In the genomic region with DNA sequence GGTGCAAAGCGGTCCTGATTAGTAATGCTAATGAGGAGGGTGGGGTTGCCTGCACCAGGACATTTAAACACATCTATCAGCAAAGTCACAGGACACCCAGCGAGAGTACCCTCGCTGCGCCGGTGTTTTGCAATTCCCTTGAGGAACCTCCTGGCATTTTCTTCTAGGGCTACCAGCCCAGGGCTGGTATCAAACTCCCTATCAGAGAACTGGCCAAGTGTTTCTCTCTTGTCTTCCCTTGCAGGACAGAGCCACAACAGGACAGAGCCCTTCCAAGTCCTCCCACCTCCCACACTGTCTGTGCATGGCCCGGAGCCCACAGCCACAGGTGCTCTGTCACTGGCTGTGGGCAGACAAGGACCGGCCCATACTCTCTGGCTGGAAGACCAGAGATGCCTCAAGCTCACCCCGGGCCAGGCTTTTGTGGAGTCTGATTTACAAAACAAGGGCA, we compare ENCODE assay signal across 8 mouse cellular contexts. TPM values are rescaled to one million over a fixed set of nuclear protein-coding genes. Genes with fewer than 3 reads are reported as not detected.
DNase-seq lines count a peak whose midpoint lies in the region; ATAC-seq and TF ChIP-seq lines count a peak whose summit lies in the region.

No protein-coding gene starts in this region.

- 3% methylated on average over 8 of the region's 8 CpGs for WGBS in forebrain, embryonic 15.5 days
- under 1% methylated on average over 8 of the region's 8 CpGs for WGBS in liver, embryonic 11.5 days
- 22% methylated on average over 8 of the region's 8 CpGs for WGBS in olfactory bulb, adult 2 months

- no peak for TF ChIP-seq CTCF in olfactory bulb, adult 2 months (IDR thresholded peaks at IDR 0.05; ENCODE audit: insufficient read depth, low read depth, low read length)

- intact Hi-C loops in gastrocnemius, postnatal 36 days (cut with DNase I): no loop called here

- ATAC-seq in forebrain, embryonic 15.5 days (replicated peaks): no peak
- ATAC-seq in liver, embryonic 11.5 days (replicated peaks; ENCODE audit: low FRiP score): no peak

- DNase-seq in gastrocnemius, adult 18-20 months (ENCODE audit: low spot score): peak; percentile 28
- no peak for DNase-seq in gastrocnemius, postnatal 36 days
- peak; percentile 90 for DNase-seq in ES-CJ7 (ENCODE audit: low read depth, low spot score)
- DNase-seq in liver, embryonic 11.5 days (ENCODE audit: low spot score): no peak
- no peak for DNase-seq in right cerebral cortex, postnatal 36 days (ENCODE audit: low spot score in 2 of 2)
- no peak for DNase-seq in cerebellum, adult 8-10 months

- no peaks in the 10 kb centered on the region for H3K36me3 ChIP-seq in forebrain, embryonic 15.5 days
- H3K36me3 ChIP-seq in liver, embryonic 11.5 days (ENCODE audit: control insufficient read depth, insufficient read depth, low read length): no peaks in the 10 kb centered on the region

- peak overlapping the region; percentile 65 for H3K4me3 ChIP-seq in forebrain, embryonic 15.5 days
- H3K4me3 ChIP-seq in liver, embryonic 11.5 days (ENCODE audit: low read depth, low read length): peak overlapping the region; percentile 62
- H3K4me3 ChIP-seq in olfactory bulb, adult 2 months (ENCODE audit: insufficient read depth, low read depth, low read length): peak overlapping the region; percentile 57

- H3K9me3 ChIP-seq in forebrain, embryonic 15.5 days: no peaks in the 10 kb centered on the region
- H3K9me3 ChIP-seq in liver, embryonic 11.5 days (ENCODE audit: control insufficient read depth, low read length): no peaks in the 10 kb centered on the region

- no peak overlapping the region for H3K27ac ChIP-seq in forebrain, embryonic 15.5 days (replicated peaks)
- peak overlapping the region; percentile 26; the same call in 1 of the 2 replicates for H3K27ac ChIP-seq in liver, embryonic 11.5 days (ENCODE audit: low read depth, low read length)
- H3K27ac ChIP-seq in olfactory bulb, adult 2 months (ENCODE audit: insufficient read depth, low read depth, low read length): no peak overlapping the region

- peak overlapping the region; percentile 88 for H3K4me2 ChIP-seq in forebrain, embryonic 15.5 days (replicated peaks)
- H3K4me2 ChIP-seq in liver, embryonic 11.5 days: peak overlapping the region; percentile 95

- H3K9ac ChIP-seq in forebrain, embryonic 15.5 days (replicated peaks): peak overlapping the region; percentile 70; the same call in 1 of the 2 replicates
- peak overlapping the region; percentile 64 for H3K9ac ChIP-seq in liver, embryonic 11.5 days (ENCODE audit: low read depth, low read length)

- peaks cover 27% of the 10 kb centered on the region for H3K4me1 ChIP-seq in forebrain, embryonic 15.5 days
- H3K4me1 ChIP-seq in liver, embryonic 11.5 days (replicated peaks; ENCODE audit: control insufficient read depth, insufficient read depth, low read length): peaks cover 42% of the 10 kb centered on the region
- H3K4me1 ChIP-seq in olfactory bulb, adult 2 months (ENCODE audit: control insufficient read depth, insufficient read depth, low read length): peaks cover 29% of the 10 kb centered on the region

- no peaks in the 10 kb centered on the region for H3K27me3 ChIP-seq in forebrain, embryonic 15.5 days
- peaks cover 27% of the 10 kb centered on the region for H3K27me3 ChIP-seq in liver, embryonic 11.5 days (replicated peaks; ENCODE audit: control insufficient read depth, insufficient read depth, low read length)

- TF ChIP-seq POLR2A in olfactory bulb, adult 2 months (IDR thresholded peaks at IDR 0.05; ENCODE audit: insufficient read depth, low read depth, low read length): no peak

RNA-seq across cellular contexts. Expression of gene Pald1, which starts 1.0 kb away (rescaled TPM):
- total RNA-seq in gastrocnemius, adult 18-20 months (2021): 1 to 10 TPM; 5.1 to 6.3 TPM
- 1 to 10 TPM; 4.4 to 4.5 TPM for total RNA-seq in gastrocnemius, postnatal 36 days (2021)
- polyA plus RNA-seq in forebrain, embryonic 15.5 days (2015; fragmentation: Nextera tagmentation; extraction: Ambion mirVana): 16.5 and 17.0 TPM in 2 replicates
- polyA plus RNA-seq in liver, embryonic 11.5 days (2014; fragmentation: Nextera tagmentation; extraction: Ambion mirVana): 17.0 and 18.4 TPM in 2 replicates
- polyA plus RNA-seq in olfactory bulb, adult 2 months (2012; ENCODE audit: insufficient read depth, insufficient read length, low replicate concordance, missing spikeins): not detected in 2 replicates

RNA-seq across cellular contexts. Expression of gene Nodal, which starts 35.5 kb away (rescaled TPM):
- total RNA-seq in gastrocnemius, adult 18-20 months (2021): under 1 TPM; 0.09 to 0.11 TPM
- total RNA-seq in gastrocnemius, postnatal 36 days (2021): under 1 TPM in 1 of 2 experiments, not detected in 1; 0.12 TPM
- polyA plus RNA-seq in forebrain, embryonic 15.5 days (2015; fragmentation: Nextera tagmentation; extraction: Ambion mirVana): 0.19 and 0.36 TPM in 2 replicates
- polyA plus RNA-seq in liver, embryonic 11.5 days (2014; fragmentation: Nextera tagmentation; extraction: Ambion mirVana): 0.84 and 0.86 TPM in 2 replicates
- polyA plus RNA-seq in olfactory bulb, adult 2 months (2012; ENCODE audit: insufficient read depth, insufficient read length, low replicate concordance, missing spikeins): not detected in 2 replicates

Comparison
In these comparisons a context has a peak if more than half of its experiments do, and no peak if none do; other contexts are left out.
1. DNase-seq: peak in gastrocnemius, adult 18-20 months (single experiment) and ES-CJ7 (single experiment); none in gastrocnemius, postnatal 36 days (0 of 2), liver, embryonic 11.5 days (single experiment), right cerebral cortex, postnatal 36 days (0 of 2) and cerebellum, adult 8-10 months (single experiment).
2. Peak in every context shown above with its lines, with median percentiles within 50 percentile points of each other: H3K4me3 ChIP-seq.